Mouse (Mus musculus) embryonic facial prominence, embryonic 12.5 days (tissue): ENCODE measurements around the gene Nrg3. TPM values are rescaled to one million over a fixed set of nuclear protein-coding genes. Genes with fewer than 3 reads are reported as not detected.
"Not testable (repeated sequence)": the region's sequence is repeated elsewhere in the genome, so short reads cannot be mapped to it uniquely, and the experiment has no call there.

ENCODE experiments used
- ATAC-seq: fragments of 200-750 bp; cut with Nextera tagmentation; 2 replicates; pipeline ENCODE4 v1.8.0; 2017; ENCODE audit not compliant: insufficient number of reproducible peaks, insufficient read depth, low FRiP score, low TSS enrichment
- H3K27ac ChIP-seq: fragments of 300-500 bp; sonication (generic); 2 replicates; pipeline ENCODE4 v1.5.1; 2016; ENCODE audit warnings: mild to moderate bottlenecking
- H3K27me3 ChIP-seq: fragments of 300-500 bp; sonication (generic); 2 replicates; pipeline ENCODE4 v1.6.1; 2016; ENCODE audit warnings: mild to moderate bottlenecking, moderate library complexity
- H3K36me3 ChIP-seq: fragments of 300-500 bp; sonication (generic); 2 replicates; pipeline ENCODE4 v1.6.1; 2016; ENCODE audit warnings: mild to moderate bottlenecking
- H3K4me1 ChIP-seq: fragments of 300-500 bp; sonication (generic); 2 replicates; pipeline ENCODE4 v1.6.1; 2016
- H3K4me2 ChIP-seq: fragments of 300-500 bp; sonication (generic); replicated peaks from 2 replicates; pipeline ENCODE4 v1.6.1; 2016; ENCODE audit warnings: mild to moderate bottlenecking, moderate library complexity
- H3K4me3 ChIP-seq: fragments of 300-500 bp; sonication (generic); 2 replicates; pipeline ENCODE4 v1.5.1; 2016; ENCODE audit warnings: mild to moderate bottlenecking
- H3K9ac ChIP-seq: fragments of 300-500 bp; sonication (generic); 2 replicates; pipeline ENCODE4 v1.6.1; 2016; ENCODE audit warnings: mild to moderate bottlenecking, moderate library complexity
- H3K9me3 ChIP-seq: fragments of 300-500 bp; sonication (generic); 2 replicates; pipeline ENCODE4 v1.6.1; 2016; ENCODE audit warnings: mild to moderate bottlenecking, moderate library complexity
- WGBS: fragments of 180-500 bp; shearing (Covaris S2); methylation state at CpG from one replicate; pipeline ENCODE4 v1.1.7; 2016; 5-methylcytosine and 5-hydroxymethylcytosine counted together
- polyA plus RNA-seq: library from polyadenylated mRNA; unstranded; fragments of >200 nt; fragmentation: Nextera tagmentation; extraction: Ambion mirVana; gene quantifications from 2 replicates; pipeline ENCODE4 v1.2.1, GENCODE M21; 2016

Nrg3 gene
- polyA plus RNA-seq, 1 experiment from 2014 or later, result 0.83 TPM

DNA sequence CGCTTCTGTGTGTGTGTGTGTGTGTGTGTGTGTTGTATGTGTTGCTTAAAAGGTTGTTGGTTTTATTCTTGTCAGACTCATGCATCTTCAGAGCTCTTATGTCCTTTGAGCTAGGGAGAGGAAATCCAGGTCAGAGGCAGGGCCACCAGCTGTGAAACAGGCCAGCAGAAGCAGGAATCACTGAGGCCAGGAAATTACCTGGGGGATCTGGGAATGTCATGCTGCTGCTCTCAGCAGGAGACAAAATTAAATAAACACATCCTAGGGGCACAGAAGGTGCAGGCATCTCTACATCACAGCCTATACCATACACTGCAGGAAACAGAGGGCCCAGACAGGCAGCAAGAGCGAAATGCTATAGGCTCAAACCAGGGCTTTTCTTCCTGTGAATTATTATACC lies 299.2 kb downstream of the Nrg3 start:
- Histone ChIP-seq H3K4me2 (no peak overlapping the region), H3K27ac (no peak overlapping the region), H3K4me1 (peaks cover 11% of the 10 kb centered on the region; the same call in 1 of the 2 replicates), H3K9me3 (no peaks in the 10 kb centered on the region), H3K4me3 (no peak overlapping the region), H3K36me3 (no peaks in the 10 kb centered on the region), H3K27me3 (no peaks in the 10 kb centered on the region), H3K9ac (no peak overlapping the region)
- 44% methylated on average over 2 of the region's 2 CpGs for WGBS
- no peak for ATAC-seq

GRCm38 (mm10) chr14:39160140-39160539 lies 312.7 kb downstream of the Nrg3 start:
- H3K36me3 ChIP-seq, result no peaks in the 10 kb centered on the region
- 65% methylated on average over 3 of the region's 3 CpGs for WGBS
- no peaks in the 10 kb centered on the region for H3K4me1 ChIP-seq
- H3K9ac ChIP-seq, result no peak overlapping the region
- no peaks in the 10 kb centered on the region for H3K27me3 ChIP-seq
- H3K27ac ChIP-seq, result no peak overlapping the region
- H3K4me3 ChIP-seq, result no peak overlapping the region
- no peak for ATAC-seq
- H3K9me3 ChIP-seq, result no peaks in the 10 kb centered on the region
- no peak overlapping the region for H3K4me2 ChIP-seq

- no peak overlapping the region for H3K4me3 ChIP-seq
- no peaks in the 10 kb centered on the region for H3K27me3 ChIP-seq
- H3K4me1 ChIP-seq, result no peaks in the 10 kb centered on the region
- H3K27ac ChIP-seq, result no peak overlapping the region
- H3K4me2 ChIP-seq, result no peak overlapping the region
- H3K9me3 ChIP-seq, result no peaks in the 10 kb centered on the region
- H3K36me3 ChIP-seq, result no peaks in the 10 kb centered on the region
- no peak for ATAC-seq
- 37% methylated on average over 1 of the region's 1 CpGs for WGBS
- no peak overlapping the region for H3K9ac ChIP-seq
Measured at GRCm38 (mm10) chr14:39155462-39155861, 317.4 kb downstream of the Nrg3 start.

DNA sequence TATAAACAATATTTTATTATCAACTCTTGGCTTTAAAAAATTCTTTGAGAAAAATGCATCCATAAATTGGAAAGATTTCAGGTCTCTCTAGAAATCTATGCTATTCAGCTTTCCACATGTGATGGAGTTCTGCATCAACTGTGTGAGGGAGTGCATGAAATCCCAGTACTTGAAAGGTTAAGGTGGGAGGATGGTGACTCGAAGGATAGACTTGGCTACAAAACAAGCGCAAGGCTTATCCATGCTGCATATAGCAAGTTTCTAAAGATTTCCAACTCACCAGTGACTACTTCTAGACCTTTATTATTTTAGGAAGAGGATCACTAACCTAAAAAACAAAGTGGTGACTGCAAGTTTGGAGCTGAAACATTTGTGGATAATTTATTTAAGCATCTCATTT lies 343.1 kb downstream of the Nrg3 start:
- Histone ChIP-seq H3K36me3 (no peaks in the 10 kb centered on the region), H3K4me2 (no peak overlapping the region), H3K4me3 (no peak overlapping the region), H3K9me3 (no peaks in the 10 kb centered on the region), H3K27me3 (no peaks in the 10 kb centered on the region), H3K4me1 (no peaks in the 10 kb centered on the region), H3K27ac (no peak overlapping the region), H3K9ac (no peak overlapping the region)
- ATAC-seq, result no peak
- WGBS, result 85% methylated on average over 2 of the region's 2 CpGs

GRCm38 (mm10) chr14:39117977-39118376 lies 354.9 kb downstream of the Nrg3 start:
- H3K27me3 ChIP-seq, result no peaks in the 10 kb centered on the region
- no peaks in the 10 kb centered on the region for H3K4me1 ChIP-seq
- H3K9me3 ChIP-seq, result no peaks in the 10 kb centered on the region
- H3K27ac ChIP-seq, result no peak overlapping the region
- 59% methylated on average over 3 of the region's 3 CpGs for WGBS
- H3K4me3 ChIP-seq, result no peak overlapping the region
- no peak overlapping the region for H3K9ac ChIP-seq
- H3K36me3 ChIP-seq, result no peaks in the 10 kb centered on the region
- ATAC-seq, result no peak
- H3K4me2 ChIP-seq, result no peak overlapping the region

DNA sequence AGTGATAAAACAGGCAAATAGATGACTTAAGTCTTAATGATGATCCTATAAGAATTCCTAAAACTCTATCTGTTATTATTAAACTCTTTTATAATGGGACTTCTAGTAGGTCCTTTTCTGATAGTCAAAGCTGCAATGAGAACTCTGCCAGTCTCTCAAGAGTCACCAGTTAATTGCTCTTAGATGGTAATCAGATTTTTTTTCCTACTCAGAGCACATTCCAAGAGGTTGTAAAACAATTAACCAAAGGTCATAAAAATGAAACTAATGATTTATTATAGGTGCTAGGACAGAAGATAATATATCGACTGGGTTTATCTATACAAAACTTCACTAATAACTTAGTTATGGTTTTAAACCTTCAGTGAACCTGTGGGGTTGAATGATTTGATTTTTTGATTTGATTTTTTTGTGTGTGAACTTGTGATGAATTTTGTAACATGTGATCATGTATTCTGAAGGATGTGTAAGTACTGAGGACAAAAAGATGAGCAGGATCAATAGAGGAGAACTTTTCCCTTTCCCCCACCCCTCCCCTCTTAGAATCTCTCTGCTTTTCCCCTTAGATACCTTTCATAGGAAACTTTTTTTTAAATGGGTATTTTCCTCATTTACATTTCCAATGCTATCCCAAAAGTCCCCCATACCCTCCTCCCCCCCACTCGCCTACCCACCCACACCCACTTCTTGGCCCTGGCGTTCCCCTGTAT lies 356.2 kb downstream of the Nrg3 start:
- 94% methylated on average over 3 of the region's 3 CpGs for WGBS
- H3K36me3 ChIP-seq, H3K9me3 ChIP-seq, ATAC-seq, H3K4me3 ChIP-seq, H3K4me2 ChIP-seq, H3K27ac ChIP-seq, H3K4me1 ChIP-seq, H3K9ac ChIP-seq, H3K27me3 ChIP-seq: not testable (repeated sequence)

GRCm38 (mm10) chr14:39109566-39109965 lies 363.3 kb downstream of the Nrg3 start:
- H3K4me1 ChIP-seq, result no peaks in the 10 kb centered on the region
- 80% methylated on average over 3 of the region's 3 CpGs for WGBS

GRCm38 (mm10) chr14:39106776-39107175 lies 366.1 kb downstream of the Nrg3 start:
- Histone ChIP-seq H3K4me2 (no peak overlapping the region), H3K36me3 (no peaks in the 10 kb centered on the region), H3K27ac (no peak overlapping the region), H3K9ac (no peak overlapping the region), H3K4me3 (no peak overlapping the region), H3K4me1 (no peaks in the 10 kb centered on the region), H3K9me3 (no peaks in the 10 kb centered on the region), H3K27me3 (0 out of 2 replicates have a peak, but pooled peaks cover 2% of the 10 kb centered on the region)
- WGBS, result 81% methylated on average over 3 of the region's 3 CpGs
- no peak for ATAC-seq

More at GRCm38 (mm10) chr14:39109566-39109965, 363.3 kb downstream of the Nrg3 start:
- no peak overlapping the region for H3K27ac ChIP-seq
- ATAC-seq, result no peak
- H3K36me3 ChIP-seq, result no peaks in the 10 kb centered on the region
- H3K27me3 ChIP-seq, result 0 out of 2 replicates have a peak, but pooled peaks cover 2% of the 10 kb centered on the region
- H3K9me3 ChIP-seq, result no peaks in the 10 kb centered on the region
- H3K4me3 ChIP-seq, result no peak overlapping the region
- H3K4me2 ChIP-seq, result no peak overlapping the region
- H3K9ac ChIP-seq, result no peak overlapping the region

- Histone ChIP-seq H3K27me3 (no peaks in the 10 kb centered on the region), H3K27ac (no peak overlapping the region), H3K9ac (no peak overlapping the region), H3K4me1 (no peaks in the 10 kb centered on the region), H3K36me3 (no peaks in the 10 kb centered on the region), H3K9me3 (no peaks in the 10 kb centered on the region), H3K4me3 (no peak overlapping the region), H3K4me2 (no peak overlapping the region)
- ATAC-seq, result no peak
- WGBS, result 67% methylated on average over 1 of the region's 1 CpGs
Measured at GRCm38 (mm10) chr14:39095219-39095618, 377.7 kb downstream of the Nrg3 start.

GRCm38 (mm10) chr14:39079461-39079860 lies 393.4 kb downstream of the Nrg3 start:
- Histone ChIP-seq H3K4me3 (no peak overlapping the region), H3K27ac (no peak overlapping the region), H3K36me3 (no peaks in the 10 kb centered on the region), H3K9me3 (no peaks in the 10 kb centered on the region), H3K4me1 (no peaks in the 10 kb centered on the region), H3K4me2 (no peak overlapping the region), H3K27me3 (no peaks in the 10 kb centered on the region), H3K9ac (no peak overlapping the region)
- 62% methylated on average over 1 of the region's 1 CpGs for WGBS
- ATAC-seq, result no peak

DNA sequence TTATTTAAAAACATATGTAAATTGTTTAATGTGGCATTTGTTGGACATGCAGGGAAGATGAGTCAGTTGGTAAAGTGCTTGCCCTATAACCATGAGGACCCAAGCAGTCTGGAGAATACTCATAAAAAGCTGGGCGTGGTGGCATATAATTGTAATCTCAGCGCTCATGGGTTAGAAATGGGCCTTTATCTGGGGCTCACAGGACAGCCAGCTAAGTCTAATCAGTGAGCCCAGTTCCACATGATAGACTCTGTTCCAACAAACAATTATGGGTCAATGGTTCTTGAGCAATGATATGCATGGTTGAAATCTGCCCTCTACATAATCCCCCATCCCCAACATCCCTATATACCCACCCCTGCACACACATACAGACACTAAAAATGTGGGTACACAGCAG lies 421.3 kb downstream of the Nrg3 start:
- Histone ChIP-seq H3K27me3 (no peaks in the 10 kb centered on the region), H3K4me3 (no peak overlapping the region), H3K4me2 (no peak overlapping the region), H3K36me3 (no peaks in the 10 kb centered on the region), H3K4me1 (no peaks in the 10 kb centered on the region), H3K9me3 (no peaks in the 10 kb centered on the region), H3K27ac (no peak overlapping the region), H3K9ac (no peak overlapping the region)
- WGBS, result 85% methylated on average over 2 of the region's 2 CpGs
- no peak for ATAC-seq

- Histone ChIP-seq H3K27me3 (no peaks in the 10 kb centered on the region), H3K36me3 (no peaks in the 10 kb centered on the region), H3K4me2 (no peak overlapping the region), H3K9me3 (no peaks in the 10 kb centered on the region), H3K4me1 (no peaks in the 10 kb centered on the region), H3K9ac (no peak overlapping the region), H3K4me3 (no peak overlapping the region), H3K27ac (no peak overlapping the region)
- no peak for ATAC-seq
- 70% methylated on average over 2 of the region's 2 CpGs for WGBS
Measured at GRCm38 (mm10) chr14:39049021-39049420, 423.9 kb downstream of the Nrg3 start.
